Mouse (Mus musculus) lung, adult 2 months (tissue): Measurements from ENCODE around the gene Calr4.

Experiments
- CTCF ChIP-seq: fragments of 200-500 bp; IDR thresholded peaks from 2 replicates; pipeline ENCODE4 v1.5.1; 2011; ENCODE audit warnings: mild to moderate bottlenecking, low read length, control low read depth; ENCODE audit not compliant: insufficient read depth
- POLR2A ChIP-seq: fragments of 200-500 bp; IDR thresholded peaks from 2 replicates; pipeline ENCODE4 v1.6.1; 2011; ENCODE audit warnings: low read depth, mild to moderate bottlenecking, control low read depth, low read length, borderline replicate concordance; ENCODE audit errors: extremely low read depth

DNA sequence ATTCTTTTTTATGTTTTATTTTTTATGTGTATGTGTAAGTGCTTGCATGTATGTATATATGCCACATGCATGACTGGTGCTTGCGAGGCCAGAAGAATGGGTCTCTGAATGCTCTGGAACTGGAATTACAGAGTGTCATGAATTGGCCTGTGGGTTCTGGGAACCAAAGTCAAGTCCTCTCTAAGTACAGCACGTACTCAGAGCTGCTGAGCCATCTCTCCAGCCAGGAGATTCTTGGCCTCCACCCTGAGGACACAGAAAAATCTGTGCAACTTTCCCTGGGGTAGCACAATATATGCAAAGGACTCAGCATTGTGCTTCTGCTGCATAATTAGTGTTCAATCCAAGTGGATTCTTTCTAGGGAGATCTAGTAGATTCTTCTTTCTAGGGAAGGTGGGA is 24.0 kb upstream of the Calr4 start:
- TF ChIP-seq CTCF (no peak), POLR2A (no peak)
